In the genomic region with DNA sequence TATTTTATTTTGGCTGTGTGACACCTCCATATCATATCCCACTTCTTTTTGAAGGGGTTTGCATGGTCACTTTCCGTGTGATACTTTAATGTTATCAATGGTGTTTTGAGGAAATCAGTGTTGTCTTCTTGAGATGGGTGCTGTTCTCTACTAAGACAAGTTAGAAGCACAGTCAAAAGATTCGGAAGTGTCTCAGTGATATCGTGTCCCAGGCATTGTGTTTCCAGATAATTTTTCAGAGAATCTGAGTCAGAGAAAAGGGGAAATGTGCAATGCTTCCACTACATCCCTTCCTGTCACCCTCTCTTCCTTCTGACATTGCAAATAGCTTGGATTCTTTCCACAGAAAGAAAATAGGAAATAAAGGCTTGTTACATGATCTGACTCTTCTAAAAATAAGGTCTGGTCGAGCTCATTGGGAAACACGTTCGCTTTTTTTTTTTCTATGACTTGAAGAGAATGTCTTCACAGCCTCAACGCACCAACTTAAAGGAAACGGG, we compare ENCODE assay signal across 28 mouse cellular contexts. TPM values are rescaled to one million over a fixed set of nuclear protein-coding genes. Genes with fewer than 3 reads are reported as not detected.
DNase-seq lines count a peak whose midpoint lies in the region; ATAC-seq and TF ChIP-seq lines count a peak whose summit lies in the region.
"Had no signal": no experiment of that assay in that cellular context is flagged by ENCODE, and none has a peak within 500 bp of the region (broad histone marks: within the 10 kb centered on the region; RNA-seq: fewer than 3 reads in every experiment).

No protein-coding gene starts in this region.

- ATAC-seq in liver, postnatal 0 days: peak; percentile 12; the same call in 1 of the 2 replicates
- ATAC-seq: activated CD4-positive, CD25-positive, alpha-beta regulatory T cell, adult 4 months; forebrain, postnatal 0 days; intestine, embryonic 16.5 days; midbrain, embryonic 13.5 days had no signal

- no peaks in the 10 kb centered on the region for H3K9me3 ChIP-seq in liver, postnatal 0 days (ENCODE audit: low read length)
- H3K9me3 ChIP-seq: embryonic facial prominence, embryonic 10.5 days; embryonic facial prominence, embryonic 15.5 days; forebrain, embryonic 12.5 days; hindbrain, embryonic 12.5 days; limb, embryonic 12.5 days; liver, embryonic 13.5 days; midbrain, embryonic 13.5 days had no signal

- H3K36me3 ChIP-seq in kidney, adult 2 months (ENCODE audit: control insufficient read depth, insufficient read depth, low read length): no peaks in the 10 kb centered on the region
- H3K36me3 ChIP-seq in liver, postnatal 0 days (replicated peaks; ENCODE audit: insufficient read depth, low read length): no peaks in the 10 kb centered on the region
- no peaks in the 10 kb centered on the region for H3K36me3 ChIP-seq in macrophage (ENCODE audit: inconsistent target)
- H3K36me3 ChIP-seq: embryonic facial prominence, embryonic 10.5 days; embryonic facial prominence, embryonic 15.5 days; forebrain, embryonic 12.5 days; hindbrain, embryonic 12.5 days; limb, embryonic 12.5 days; liver, embryonic 13.5 days; midbrain, embryonic 13.5 days had no signal

- TF ChIP-seq CTCF in kidney, adult 2 months (conservative IDR thresholded peaks at IDR 0.05; ENCODE audit: insufficient read depth, insufficient read length, low read depth, low read length): no peak
- no peak for TF ChIP-seq CTCF in liver, postnatal 0 days (IDR thresholded peaks at IDR 0.05; ENCODE audit: low read depth)

- no peak overlapping the region for H3K4me2 ChIP-seq in liver, postnatal 0 days (ENCODE audit: low read depth, low read length)
- H3K4me2 ChIP-seq: embryonic facial prominence, embryonic 15.5 days; forebrain, embryonic 12.5 days; hindbrain, embryonic 12.5 days; limb, embryonic 12.5 days; liver, embryonic 13.5 days; midbrain, embryonic 13.5 days had no signal

- WGBS in kidney, adult 2 months: 52% methylated on average over 8 of the region's 8 CpGs
- 48% methylated on average over 8 of the region's 8 CpGs for WGBS in liver, postnatal 0 days (ENCODE audit: insufficient replicate concordance)
- 35% methylated on average over 8 of the region's 8 CpGs for WGBS in macrophage (ENCODE audit: missing documents)

- no peak overlapping the region for H3K4me3 ChIP-seq in kidney, adult 2 months (ENCODE audit: insufficient read depth, low read depth, low read length)
- H3K4me3 ChIP-seq in liver, postnatal 0 days (ENCODE audit: low read depth, low read length): no peak overlapping the region
- no peak overlapping the region for H3K4me3 ChIP-seq in macrophage (ENCODE audit: inconsistent target)
- H3K4me3 ChIP-seq: embryonic facial prominence, embryonic 10.5 days; embryonic facial prominence, embryonic 15.5 days; forebrain, embryonic 12.5 days; hindbrain, embryonic 12.5 days; left cerebral cortex, adult 2 months; limb, embryonic 12.5 days; liver, embryonic 13.5 days; midbrain, embryonic 13.5 days had no signal

- no peak overlapping the region for H3K9ac ChIP-seq in liver, postnatal 0 days (replicated peaks)
- H3K9ac ChIP-seq: embryonic facial prominence, embryonic 15.5 days; forebrain, embryonic 12.5 days; forebrain, postnatal 0 days; hindbrain, embryonic 12.5 days; limb, embryonic 12.5 days; liver, embryonic 13.5 days; midbrain, embryonic 13.5 days had no signal

- peaks cover 4% of the 10 kb centered on the region; the same call in 1 of the 2 replicates for H3K4me1 ChIP-seq in kidney, adult 2 months (ENCODE audit: control insufficient read depth, insufficient read depth, low read length)
- no peaks in the 10 kb centered on the region for H3K4me1 ChIP-seq in liver, postnatal 0 days (ENCODE audit: insufficient read depth)
- H3K4me1 ChIP-seq: embryonic facial prominence, embryonic 10.5 days; embryonic facial prominence, embryonic 15.5 days; forebrain, embryonic 12.5 days; hindbrain, embryonic 12.5 days; limb, embryonic 12.5 days; liver, embryonic 13.5 days; midbrain, embryonic 13.5 days had no signal

- peak; percentile 74; the same call in 1 of the 2 replicates for TF ChIP-seq EP300 in liver, postnatal 0 days (IDR thresholded peaks at IDR 0.05; ENCODE audit: low read depth)

- H3K27me3 ChIP-seq in kidney, adult 2 months (replicated peaks; ENCODE audit: control insufficient read depth, insufficient read depth, low read length): no peaks in the 10 kb centered on the region
- H3K27me3 ChIP-seq in liver, postnatal 0 days (ENCODE audit: insufficient read depth, low read length): no peaks in the 10 kb centered on the region
- H3K27me3 ChIP-seq: embryonic facial prominence, embryonic 15.5 days; forebrain, embryonic 12.5 days; hindbrain, embryonic 12.5 days; limb, embryonic 12.5 days; liver, embryonic 13.5 days; midbrain, embryonic 13.5 days had no signal

- peak overlapping the region; percentile 31; the same call in 1 of the 2 replicates for H3K27ac ChIP-seq in kidney, adult 2 months (ENCODE audit: insufficient read depth, low read depth, low read length)
- H3K27ac ChIP-seq in liver, postnatal 0 days (ENCODE audit: low read depth): peak overlapping the region; percentile 48; the same call in 1 of the 2 replicates
- H3K27ac ChIP-seq in macrophage: peak overlapping the region; percentile 69
- H3K27ac ChIP-seq: embryonic facial prominence, embryonic 10.5 days; embryonic facial prominence, embryonic 15.5 days; forebrain, embryonic 12.5 days; hindbrain, embryonic 12.5 days; left cerebral cortex, adult 2 months; limb, embryonic 12.5 days; liver, embryonic 13.5 days; midbrain, embryonic 13.5 days had no signal

- no peaks in the 10 kb centered on the region for H3K79me2 ChIP-seq in macrophage (ENCODE audit: inconsistent target)

- TF ChIP-seq POLR2A in kidney, adult 2 months (IDR thresholded peaks at IDR 0.05; ENCODE audit: low read depth, low read length): no peak

- peak; percentile 14 for DNase-seq in kidney, adult 2 months
- DNase-seq in kidney, adult 18-20 months: no peak
- DNase-seq in liver, postnatal 0 days: no peak
- no peak for DNase-seq in liver
- DNase-seq in layer of hippocampus, postnatal 10 days (ENCODE audit: low spot score in 2 of 2): no peak
- DNase-seq: adrenal gland, adult 2 months; B cell, adult 2 months; cerebellum, adult 8-10 months; cerebellum, postnatal 25 days; forebrain, postnatal 0 days; kidney, postnatal 25 days; liver, embryonic 13.5 days; lung, adult 2 months; thymus, postnatal 4 days had no signal

RNA-seq across cellular contexts. Expression of gene Ch25h, which starts 54.6 kb away (rescaled TPM):
- 7.8 and 11.3 TPM in 2 replicates for polyA plus RNA-seq in kidney, adult 2 months (2012; rRNA removed)
- polyA plus RNA-seq in liver, postnatal 0 days (2015; fragmentation: Nextera tagmentation; extraction: Ambion mirVana): 0.07 TPM in 1 of 2 replicates, not detected in the other
- total RNA-seq in macrophage (2018; cell fraction: chromatin; rRNA removed): 1 to 10 TPM in 8 of 26 experiments, under 1 TPM in 6, not detected in 12; 0.45 to 4.8 (median 1.3) TPM
- 1 to 10 TPM in 11 of 26 experiments, under 1 TPM in 15; 0.13 to 9.9 (median 0.72) TPM for total RNA-seq in macrophage (2018; cell fraction: cytosol; rRNA removed)
- 10 to 100 TPM in 8 of 26 experiments, 1 to 10 TPM in 13, under 1 TPM in 4, not detected in 1; 0.64 to 16.9 (median 5.9) TPM for total RNA-seq in macrophage (2018; cell fraction: nucleus; rRNA removed)
- 1.2 to 3.1 TPM in 2 of 3 replicates, not detected in the other for polyA plus RNA-seq in macrophage (2018)
- under 1 TPM; 0.47 to 0.53 TPM for total RNA-seq in layer of hippocampus, postnatal 10 days (2021)
- total RNA-seq: adrenal gland, postnatal 4 days; gastrocnemius, adult 8-10 months; megakaryocyte-erythroid progenitor cell, adult 5-6 weeks; monocyte, adult 5-6 weeks had no signal
- polyA plus RNA-seq: activated CD4-positive, CD25-positive, alpha-beta regulatory T cell, adult 4 months had no signal
